Mouse (Mus musculus) heart, embryonic 16.5 days (tissue): ENCODE data around the gene Nkx2-9. TPM values are rescaled to one million over a fixed set of nuclear protein-coding genes. Genes with fewer than 3 reads are reported as not detected.

Experiments used
- ATAC-seq: fragments of 200-750 bp; cut with Nextera tagmentation; replicated peaks from 2 replicates; pipeline ENCODE4 v1.8.0; 2017; ENCODE audit warnings: moderate number of reproducible peaks; ENCODE audit not compliant: insufficient read depth, low FRiP score; ENCODE audit errors: extremely low read depth
- H3K27ac ChIP-seq: fragments of 300-500 bp; sonication (generic); 2 replicates; pipeline ENCODE4 v1.5.1; 2014; ENCODE audit warnings: mild to moderate bottlenecking, low read length, control low read depth, moderate library complexity
- H3K27me3 ChIP-seq: fragments of 300-500 bp; sonication (generic); 2 replicates; pipeline ENCODE4 v1.6.1; 2014; ENCODE audit warnings: low read length, mixed read lengths; ENCODE audit not compliant: control insufficient read depth, insufficient read depth
- H3K36me3 ChIP-seq: fragments of 300-500 bp; sonication (generic); 2 replicates; pipeline ENCODE4 v1.6.1; 2014; ENCODE audit not compliant: control insufficient read depth, insufficient read depth
- H3K4me1 ChIP-seq: fragments of 300-500 bp; sonication (generic); 2 replicates; pipeline ENCODE4 v1.6.1; 2014; ENCODE audit warnings: low read length, mixed read lengths; ENCODE audit not compliant: control insufficient read depth, insufficient read depth
- H3K4me2 ChIP-seq: fragments of 300-500 bp; sonication (generic); 2 replicates; pipeline ENCODE4 v1.6.1; 2014; ENCODE audit warnings: low read depth, mild to moderate bottlenecking, control low read depth, low read length
- H3K4me3 ChIP-seq: fragments of 300-500 bp; sonication (generic); 2 replicates; pipeline ENCODE4 v1.5.1; 2014; ENCODE audit warnings: mild to moderate bottlenecking, control low read depth, low read length
- H3K9ac ChIP-seq: fragments of 300-500 bp; sonication (generic); 2 replicates; pipeline ENCODE4 v1.6.1; 2014; ENCODE audit warnings: low read length, control low read depth
- H3K9me3 ChIP-seq: fragments of 300-500 bp; sonication (generic); replicated peaks from 2 replicates; pipeline ENCODE4 v1.6.1; 2016; ENCODE audit warnings: low read length; ENCODE audit not compliant: control insufficient read depth
- WGBS: fragments of 180-500 bp; shearing (Covaris S2); extraction: QIAGEN DNeasy Blood & Tissue Kit; methylation state at CpG from one replicate; pipeline ENCODE4 v1.1.7; 2014; 5-methylcytosine and 5-hydroxymethylcytosine counted together
- polyA plus RNA-seq: library from polyadenylated mRNA; unstranded; fragments of >200 nt; fragmentation: Nextera tagmentation; extraction: Ambion mirVana; gene quantifications from 2 replicates; pipeline ENCODE4 v1.2.1, GENCODE M21; 2015

Nkx2-9 gene
- polyA plus RNA-seq, 1 experiment from 2014 or later: not detected

- Histone ChIP-seq H3K9ac (no peak overlapping the region), H3K4me2 (peak overlapping the region; percentile 70), H3K27ac (no peak overlapping the region), H3K27me3 (peaks cover 77% of the 10 kb centered on the region), H3K36me3 (no peaks in the 10 kb centered on the region), H3K4me1 (peaks cover 12% of the 10 kb centered on the region), H3K9me3 (no peaks in the 10 kb centered on the region), H3K4me3 (peak overlapping the region; percentile 46)
- 1% methylated on average over 56 of the region's 57 CpGs for WGBS
- ATAC-seq: no peak; the same call in 1 of the 2 replicates
These were observed 1.4 kb downstream of the Nkx2-9 start for GRCm38 (mm10) chr12:56611504-56612348.

- Histone ChIP-seq H3K9me3 (no peaks in the 10 kb centered on the region), H3K36me3 (no peaks in the 10 kb centered on the region), H3K4me3 (no peak overlapping the region), H3K27ac (no peak overlapping the region), H3K4me1 (peaks cover 12% of the 10 kb centered on the region), H3K4me2 (no peak overlapping the region), H3K9ac (no peak overlapping the region), H3K27me3 (peaks cover 74% of the 10 kb centered on the region)
- 16% methylated on average over 6 of the region's 6 CpGs for WGBS
- ATAC-seq: no peak
These were observed 2.2 kb downstream of the Nkx2-9 start for GRCm38 (mm10) chr12:56610851-56611250.

GRCm38 (mm10) chr12:56591722-56592121 lies 21.4 kb downstream of the Nkx2-9 start:
- Histone ChIP-seq H3K36me3 (no peaks in the 10 kb centered on the region), H3K9ac (no peak overlapping the region), H3K9me3 (no peaks in the 10 kb centered on the region), H3K4me2 (no peak overlapping the region), H3K4me1 (no peaks in the 10 kb centered on the region), H3K27ac (no peak overlapping the region), H3K4me3 (no peak overlapping the region), H3K27me3 (peaks cover 3% of the 10 kb centered on the region; the same call in 1 of the 2 replicates)
- 5% methylated on average over 4 of the region's 4 CpGs for WGBS
- no peak for ATAC-seq

- no peak for ATAC-seq
- no peak overlapping the region for H3K27ac ChIP-seq
- H3K27me3 ChIP-seq: peaks cover 3% of the 10 kb centered on the region; the same call in 1 of the 2 replicates
- H3K4me3 ChIP-seq: no peak overlapping the region
- H3K4me1 ChIP-seq: no peaks in the 10 kb centered on the region
- H3K9ac ChIP-seq: no peak overlapping the region
- H3K4me2 ChIP-seq: no peak overlapping the region
- 32% methylated on average over 6 of the region's 6 CpGs for WGBS
- H3K36me3 ChIP-seq: no peaks in the 10 kb centered on the region
- H3K9me3 ChIP-seq: no peaks in the 10 kb centered on the region
These were observed 25.3 kb downstream of the Nkx2-9 start for GRCm38 (mm10) chr12:56587830-56588229.

Other genes with a start within 250 kb of the Nkx2-9 start
- 1.1 and 8.1 TPM in 2 replicates for gene Nkx2-1, start 76.4 kb downstream of the Nkx2-9 start, polyA plus RNA-seq
- gene Pax9, start 78.5 kb upstream of the Nkx2-9 start, polyA plus RNA-seq: 1.6 and 2.4 TPM in 2 replicates